Mouse (Mus musculus): ENCODE data around the gene Grin2a. TPM values are rescaled to one million over a fixed set of nuclear protein-coding genes. Genes with fewer than 3 reads are reported as not detected.

The Grin2a gene
- polyA plus RNA-seq, 1 experiment, result 4.2 TPM

GRCm38 (mm10) chr16:9737131-9737530, 258.2 kb downstream of the Grin2a start:
- TF ChIP-seq POLR2A (IDR thresholded peaks at IDR 0.05; ENCODE audit: low read depth, low read length) (no peak), CTCF (IDR thresholded peaks at IDR 0.05; ENCODE audit: extremely low read depth, insufficient read length, insufficient replicate concordance, low read depth, low read length) (no peak)
- Histone ChIP-seq H3K4me1 (ENCODE audit: control insufficient read depth, insufficient read depth, insufficient read length, low read length) (no peaks in the 10 kb centered on the region), H3K27ac (ENCODE audit: insufficient read depth, low read depth, low read length) (no peak overlapping the region), H3K27me3 (ENCODE audit: control insufficient read depth, insufficient read depth, low read length) (no peaks in the 10 kb centered on the region), H3K36me3 (ENCODE audit: control insufficient read depth, insufficient read depth, low read length) (no peaks in the 10 kb centered on the region), H3K4me3 (ENCODE audit: low read depth, low read length) (no peak overlapping the region)
- WGBS, result 20% methylated on average over 2 of the region's 2 CpGs

- Histone ChIP-seq H3K27ac (ENCODE audit: insufficient read depth, low read depth, low read length) (no peak overlapping the region), H3K4me1 (ENCODE audit: control insufficient read depth, insufficient read depth, insufficient read length, low read length) (no peaks in the 10 kb centered on the region), H3K27me3 (ENCODE audit: control insufficient read depth, insufficient read depth, low read length) (no peaks in the 10 kb centered on the region), H3K36me3 (ENCODE audit: control insufficient read depth, insufficient read depth, low read length) (no peaks in the 10 kb centered on the region), H3K4me3 (ENCODE audit: low read depth, low read length) (no peak overlapping the region)
- WGBS, result 89% methylated on average over 8 of the region's 8 CpGs
- no peak for TF ChIP-seq POLR2A (IDR thresholded peaks at IDR 0.05; ENCODE audit: low read depth, low read length)
- peak; percentile 7; the same call in 1 of the 2 replicates for TF ChIP-seq CTCF (IDR thresholded peaks at IDR 0.05; ENCODE audit: extremely low read depth, insufficient read length, insufficient replicate concordance, low read depth, low read length)
Observed at GRCm38 (mm10) chr16:9735365-9736080, 259.8 kb downstream of the Grin2a start.

- no peak overlapping the region for H3K4me3 ChIP-seq (ENCODE audit: low read depth, low read length)
- no peak overlapping the region for H3K27ac ChIP-seq (ENCODE audit: insufficient read depth, low read depth, low read length)
- H3K4me1 ChIP-seq (ENCODE audit: control insufficient read depth, insufficient read depth, insufficient read length, low read length), result no peaks in the 10 kb centered on the region
- TF ChIP-seq POLR2A (IDR thresholded peaks at IDR 0.05; ENCODE audit: low read depth, low read length) (no peak), CTCF (IDR thresholded peaks at IDR 0.05; ENCODE audit: extremely low read depth, insufficient read length, insufficient replicate concordance, low read depth, low read length) (no peak)
- no peaks in the 10 kb centered on the region for H3K36me3 ChIP-seq (ENCODE audit: control insufficient read depth, insufficient read depth, low read length)
- whole genome bisulfite sequencing, result 88% methylated on average over 5 of the region's 5 CpGs
- no peaks in the 10 kb centered on the region for H3K27me3 ChIP-seq (ENCODE audit: control insufficient read depth, insufficient read depth, low read length)
Observed at GRCm38 (mm10) chr16:9727603-9728002, 267.8 kb downstream of the Grin2a start.

GRCm38 (mm10) chr16:9725578-9726113, 269.7 kb downstream of the Grin2a start:
- WGBS, result 70% methylated on average over 7 of the region's 7 CpGs
- Histone ChIP-seq H3K4me3 (ENCODE audit: low read depth, low read length) (no peak overlapping the region), H3K27me3 (ENCODE audit: control insufficient read depth, insufficient read depth, low read length) (no peaks in the 10 kb centered on the region), H3K27ac (ENCODE audit: insufficient read depth, low read depth, low read length) (no peak overlapping the region), H3K36me3 (ENCODE audit: control insufficient read depth, insufficient read depth, low read length) (no peaks in the 10 kb centered on the region), H3K4me1 (ENCODE audit: control insufficient read depth, insufficient read depth, insufficient read length, low read length) (no peaks in the 10 kb centered on the region)
- TF ChIP-seq POLR2A (IDR thresholded peaks at IDR 0.05; ENCODE audit: low read depth, low read length) (no peak), CTCF (IDR thresholded peaks at IDR 0.05; ENCODE audit: extremely low read depth, insufficient read length, insufficient replicate concordance, low read depth, low read length) (no peak)

GRCm38 (mm10) chr16:9711398-9711797, 284.0 kb downstream of the Grin2a start:
- Histone ChIP-seq H3K4me1 (ENCODE audit: control insufficient read depth, insufficient read depth, insufficient read length, low read length) (no peaks in the 10 kb centered on the region), H3K27me3 (ENCODE audit: control insufficient read depth, insufficient read depth, low read length) (no peaks in the 10 kb centered on the region), H3K4me3 (ENCODE audit: low read depth, low read length) (no peak overlapping the region), H3K36me3 (ENCODE audit: control insufficient read depth, insufficient read depth, low read length) (no peaks in the 10 kb centered on the region), H3K27ac (ENCODE audit: insufficient read depth, low read depth, low read length) (no peak overlapping the region)
- TF ChIP-seq CTCF (IDR thresholded peaks at IDR 0.05; ENCODE audit: extremely low read depth, insufficient read length, insufficient replicate concordance, low read depth, low read length) (no peak), POLR2A (IDR thresholded peaks at IDR 0.05; ENCODE audit: low read depth, low read length) (no peak)
- WGBS, result 76% methylated on average over 2 of the region's 2 CpGs

- 43% methylated on average over 2 of the region's 2 CpGs for WGBS
- Histone ChIP-seq H3K4me3 (ENCODE audit: low read depth, low read length) (no peak overlapping the region), H3K4me1 (ENCODE audit: control insufficient read depth, insufficient read depth, insufficient read length, low read length) (no peaks in the 10 kb centered on the region), H3K36me3 (ENCODE audit: control insufficient read depth, insufficient read depth, low read length) (no peaks in the 10 kb centered on the region), H3K27me3 (ENCODE audit: control insufficient read depth, insufficient read depth, low read length) (no peaks in the 10 kb centered on the region), H3K27ac (ENCODE audit: insufficient read depth, low read depth, low read length) (no peak overlapping the region)
- TF ChIP-seq CTCF (IDR thresholded peaks at IDR 0.05; ENCODE audit: extremely low read depth, insufficient read length, insufficient replicate concordance, low read depth, low read length) (no peak), POLR2A (IDR thresholded peaks at IDR 0.05; ENCODE audit: low read depth, low read length) (no peak)
Observed at GRCm38 (mm10) chr16:9709921-9710320, 285.4 kb downstream of the Grin2a start.

- TF ChIP-seq POLR2A (IDR thresholded peaks at IDR 0.05; ENCODE audit: low read depth, low read length) (no peak), CTCF (IDR thresholded peaks at IDR 0.05; ENCODE audit: extremely low read depth, insufficient read length, insufficient replicate concordance, low read depth, low read length) (no peak)
- H3K4me1 ChIP-seq (ENCODE audit: control insufficient read depth, insufficient read depth, insufficient read length, low read length), result no peaks in the 10 kb centered on the region
- H3K36me3 ChIP-seq (ENCODE audit: control insufficient read depth, insufficient read depth, low read length), result no peaks in the 10 kb centered on the region
- WGBS, result 55% methylated on average over 2 of the region's 2 CpGs
- no peaks in the 10 kb centered on the region for H3K27me3 ChIP-seq (ENCODE audit: control insufficient read depth, insufficient read depth, low read length)
- no peak overlapping the region for H3K4me3 ChIP-seq (ENCODE audit: low read depth, low read length)
- no peak overlapping the region for H3K27ac ChIP-seq (ENCODE audit: insufficient read depth, low read depth, low read length)
Observed at GRCm38 (mm10) chr16:9697141-9697540, 298.2 kb downstream of the Grin2a start.

Measured in small intestine, adult 2 months (tissue).